Comparison of ENCODE assay signal across 15 mouse cellular contexts in the genomic region with DNA sequence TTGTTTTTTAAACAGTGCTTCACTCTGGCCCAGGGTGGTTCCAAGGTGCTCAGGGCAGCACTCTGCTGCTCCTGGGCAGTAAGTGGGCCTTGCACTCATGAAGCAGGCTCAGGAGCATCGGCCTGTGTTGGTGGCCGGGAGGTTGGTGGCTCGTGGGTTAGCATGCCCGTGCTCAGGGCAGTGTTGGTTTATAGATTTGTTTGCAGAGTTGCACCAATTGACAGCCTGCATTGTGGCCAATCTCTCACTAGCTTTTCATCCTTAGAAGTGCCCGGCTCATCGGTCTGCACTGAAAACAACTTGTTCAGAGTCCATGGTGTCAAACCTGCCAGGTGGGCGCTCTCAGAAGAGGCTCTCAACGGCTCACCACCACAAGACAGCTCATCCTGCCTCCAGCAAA.
"Had no signal": no experiment of that assay in that cellular context is flagged by ENCODE, and none has a peak within 500 bp of the region (broad histone marks: within the 10 kb centered on the region; RNA-seq: fewer than 3 reads in every experiment).

No protein-coding gene starts in this region.

- H3K4me1 ChIP-seq: lung, embryonic 15.5 days; midbrain, embryonic 12.5 days; neural tube, embryonic 12.5 days had no signal

- ATAC-seq: lung, postnatal 0 days had no signal

- H3K4me3 ChIP-seq: lung, embryonic 15.5 days; megakaryocyte, embryonic 14.5 days; midbrain, embryonic 12.5 days; neural tube, embryonic 12.5 days had no signal

- H3K27ac ChIP-seq: liver, embryonic 14.5 days; lung, embryonic 15.5 days; macrophage; midbrain, embryonic 12.5 days; neural tube, embryonic 12.5 days had no signal

- H3K9me3 ChIP-seq: lung, embryonic 15.5 days; megakaryocyte, embryonic 14.5 days; midbrain, embryonic 12.5 days; neural tube, embryonic 12.5 days had no signal

- DNase-seq: lung, adult 2 months; lung, postnatal 14 days; lung, postnatal 36 days; midbrain, embryonic 14.5 days; right cerebral cortex, postnatal 14 days; thymus, adult 2 months; thymus, postnatal 25 days; thymus, postnatal 4 days had no signal

- H3K4me2 ChIP-seq: lung, embryonic 15.5 days; midbrain, embryonic 12.5 days; neural tube, embryonic 12.5 days had no signal

- H3K27me3 ChIP-seq: lung, embryonic 15.5 days; megakaryocyte, embryonic 14.5 days; midbrain, embryonic 12.5 days; neural tube, embryonic 12.5 days had no signal

- H3K9ac ChIP-seq: liver, embryonic 14.5 days; lung, embryonic 15.5 days; midbrain, embryonic 12.5 days; neural tube, embryonic 12.5 days had no signal
